Mouse (Mus musculus) liver, embryonic 14.5 days (tissue): ENCODE measurements at regions not wholly inside any gene's neighbourhood (a gene's known extent, or its start where the extent isn't known, plus 50 kb on each side); places are given as distances from the start of the nearest gene placed in this dataset.

ENCODE experiments used
- ATAC-seq: fragments of 200-750 bp; cut with Nextera tagmentation; 2 replicates; pipeline ENCODE4 v1.8.0; 2017; ENCODE audit warnings: moderate number of reproducible peaks, mild to moderate bottlenecking, moderate library complexity; ENCODE audit not compliant: insufficient read depth
- DNase-seq, 3 experiments: peaks; one replicate each; pipeline ENCODE4 v3.0.0-alpha.2; 2012 to 2013; ENCODE audit warnings: low read depth in 3 of 3, low spot score in 3 of 3
- H3K27ac ChIP-seq: fragments of 300-500 bp; sonication (generic); 2 replicates; pipeline ENCODE4 v1.5.1; 2014; ENCODE audit warnings: moderate library complexity, mild to moderate bottlenecking, control low read depth, inconsistent platforms
- H3K27me3 ChIP-seq: fragments of 300-500 bp; sonication (generic); 2 replicates; pipeline ENCODE4 v1.6.1; 2014; ENCODE audit warnings: mild to moderate bottlenecking, low read length, moderate library complexity; ENCODE audit not compliant: control insufficient read depth, insufficient read depth
- H3K36me3 ChIP-seq: fragments of 300-500 bp; sonication (generic); replicated peaks from 2 replicates; pipeline ENCODE4 v1.6.1; 2014; ENCODE audit warnings: low read depth; ENCODE audit not compliant: control insufficient read depth, insufficient read depth
- H3K4me1 ChIP-seq, 2 experiments: fragments of 200-500 bp in 1 of 2; fragments of 300-500 bp in 1 of 2; sonication (generic) in 1 of 2; replicated peaks; 2 replicates each; pipeline ENCODE4 v1.6.1; 2012 to 2014; ENCODE audit warnings: antibody characterized with exemption in 1 of 2, inconsistent platforms in 1 of 2, low read length in 1 of 2; ENCODE audit not compliant: control insufficient read depth in 2 of 2, insufficient read depth in 2 of 2
- H3K4me2 ChIP-seq: fragments of 300-500 bp; sonication (generic); 2 replicates; pipeline ENCODE4 v1.6.1; 2014; ENCODE audit warnings: low read depth, mild to moderate bottlenecking, control low read depth, moderate library complexity
- H3K4me3 ChIP-seq, 2 experiments: fragments of 200-500 bp in 1 of 2; fragments of 300-500 bp in 1 of 2; sonication (generic) in 1 of 2; 2 replicates each; pipeline ENCODE4 v1.5.1; 2012 to 2014; ENCODE audit warnings: low read depth in 2 of 2, low read length in 2 of 2, mild to moderate bottlenecking in 2 of 2, control low read depth in 1 of 2, inconsistent platforms in 1 of 2, moderate library complexity in 1 of 2; ENCODE audit not compliant: insufficient read depth in 1 of 2
- H3K9ac ChIP-seq: fragments of 300-500 bp; sonication (generic); replicated peaks from 2 replicates; pipeline ENCODE4 v1.6.1; 2014; ENCODE audit warnings: mild to moderate bottlenecking, control low read depth, moderate library complexity
- H3K9me3 ChIP-seq: fragments of 300-500 bp; sonication (generic); 2 replicates; pipeline ENCODE4 v1.6.1; 2016; ENCODE audit warnings: low read length, mixed read lengths; ENCODE audit not compliant: control insufficient read depth
- CTCF ChIP-seq: IDR thresholded peaks from 2 replicates; pipeline ENCODE4 v1.5.1; 2016; ENCODE audit warnings: antibody characterized with exemption, low read depth, control low read depth
- EP300 ChIP-seq: IDR thresholded peaks from 2 replicates; pipeline ENCODE4 v1.6.1; 2016; ENCODE audit warnings: antibody characterized with exemption, low read depth
- WGBS: fragments of 180-500 bp; shearing (Covaris S2); extraction: QIAGEN DNeasy Blood & Tissue Kit; methylation state at CpG from one replicate; pipeline ENCODE4 v1.1.7; 2014; ENCODE audit not compliant: insufficient replicate concordance; 5-methylcytosine and 5-hydroxymethylcytosine counted together

DNA sequence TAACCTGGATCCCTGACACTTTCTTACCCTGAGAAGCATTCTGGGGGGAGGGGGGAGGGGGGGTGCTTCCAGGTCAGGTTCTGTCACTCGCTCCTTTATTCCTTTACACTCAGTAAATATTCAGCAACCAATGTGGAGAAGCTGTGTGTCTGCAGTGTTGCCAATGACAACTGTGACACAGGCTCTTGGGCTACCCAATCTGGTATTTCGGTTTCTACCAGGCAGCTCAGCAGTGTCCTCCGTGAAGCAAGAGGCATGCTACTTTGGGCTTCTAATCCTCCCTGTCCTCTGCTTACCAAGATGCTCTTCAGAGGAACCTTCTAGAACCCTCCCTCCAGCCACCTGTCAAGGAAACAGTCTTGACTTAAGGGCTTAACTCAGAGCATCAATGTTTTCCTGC is 290.7 kb downstream of the Emp1 start:
- ATAC-seq: no peak
- H3K9ac ChIP-seq: no peak overlapping the region
- DNase-seq: no peak
- H3K4me1 ChIP-seq: no peaks in the 10 kb centered on the region
- no peaks in the 10 kb centered on the region for H3K9me3 ChIP-seq
- H3K27ac ChIP-seq: no peak overlapping the region
- H3K36me3 ChIP-seq: no peaks in the 10 kb centered on the region
- H3K27me3 ChIP-seq: no peaks in the 10 kb centered on the region
- no peak overlapping the region for H3K4me2 ChIP-seq
- H3K4me3 ChIP-seq: no peak overlapping the region
- WGBS: 61% methylated on average over 3 of the region's 3 CpGs
- TF ChIP-seq CTCF (no peak), EP300 (no peak)

DNA sequence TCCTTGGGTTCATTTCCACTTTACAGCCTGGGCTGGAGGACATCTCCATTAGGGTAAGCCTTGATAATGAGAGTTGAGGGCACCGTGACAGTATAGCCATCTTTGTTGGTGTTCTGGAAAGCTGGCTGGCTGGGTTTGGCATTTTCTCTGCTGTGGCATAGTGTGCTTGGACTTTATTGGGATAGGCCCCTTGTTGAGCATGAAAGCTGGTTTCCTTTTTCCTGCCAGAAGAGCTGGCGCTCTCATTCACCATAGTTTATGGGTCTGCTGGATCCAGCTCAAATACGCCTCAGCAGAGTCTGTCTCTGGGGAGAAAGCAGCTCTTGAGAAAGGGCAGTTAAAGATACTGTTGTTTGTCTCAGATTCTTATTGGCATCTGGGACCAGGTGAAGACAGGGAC is 300.0 kb downstream of the Emp1 start:
- Histone ChIP-seq H3K4me3 (no peak overlapping the region), H3K27ac (no peak overlapping the region), H3K27me3 (no peaks in the 10 kb centered on the region), H3K9ac (no peak overlapping the region), H3K4me1 (no peaks in the 10 kb centered on the region), H3K36me3 (no peaks in the 10 kb centered on the region), H3K4me2 (no peak overlapping the region), H3K9me3 (no peaks in the 10 kb centered on the region)
- TF ChIP-seq CTCF: no peak
- no peak for TF ChIP-seq EP300
- 54% methylated on average over 3 of the region's 3 CpGs for WGBS
- ATAC-seq: no peak
- no peak for DNase-seq

DNA sequence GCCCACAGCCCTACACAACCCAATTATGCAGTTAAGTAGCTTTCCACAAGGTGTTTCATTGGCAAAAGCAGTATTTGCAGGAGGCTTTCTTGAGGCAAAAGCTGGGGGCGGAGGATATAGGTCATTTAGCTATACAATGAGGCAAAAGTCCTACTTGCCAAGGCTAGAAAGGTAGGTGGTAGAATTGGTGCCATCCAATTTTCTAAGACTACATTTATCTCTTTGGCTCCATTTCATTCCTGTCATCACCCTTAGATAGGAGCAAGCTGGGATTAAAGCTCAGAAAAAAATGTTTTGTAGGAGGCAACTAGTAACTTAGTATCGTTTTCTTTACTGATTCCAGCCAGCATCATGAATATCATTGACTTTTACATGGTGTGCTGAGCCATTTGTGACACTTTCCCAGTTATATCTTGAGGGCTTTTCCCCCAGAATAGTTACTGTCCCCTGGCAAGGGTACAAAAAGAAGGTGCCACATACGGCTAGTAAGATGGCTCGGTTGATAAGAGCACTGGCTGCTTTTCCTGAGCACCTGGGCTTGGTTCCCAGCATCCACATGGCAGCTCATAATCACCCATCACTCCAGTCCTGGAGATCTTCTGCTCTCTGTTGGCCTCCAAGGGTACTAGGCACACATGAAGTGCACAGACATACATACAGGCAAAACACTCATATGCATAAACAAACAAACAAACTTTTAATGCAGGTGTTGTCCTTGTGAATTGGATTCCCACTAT is 300.6 kb downstream of the Emp1 start:
- Histone ChIP-seq H3K27ac (no peak overlapping the region), H3K9me3 (no peaks in the 10 kb centered on the region), H3K4me1 (no peaks in the 10 kb centered on the region), H3K27me3 (no peaks in the 10 kb centered on the region), H3K4me2 (no peak overlapping the region), H3K9ac (no peak overlapping the region), H3K4me3 (no peak overlapping the region), H3K36me3 (no peaks in the 10 kb centered on the region)
- 53% methylated on average over 4 of the region's 4 CpGs for WGBS
- DNase-seq (no peak), ATAC-seq (no peak)
- no peak for TF ChIP-seq CTCF
